Mouse (Mus musculus) c-Kit-positive CD71-positive TER-119-negative erythroid progenitor cells, embryonic 14.5 days (primary cell): ENCODE data around the gene Nxph4.

Source experiments
- DNase-seq: peaks from one replicate; pipeline ENCODE4 v3.0.0-alpha.2; 2013; ENCODE audit warnings: low read depth

Gene Nxph4

DNA sequence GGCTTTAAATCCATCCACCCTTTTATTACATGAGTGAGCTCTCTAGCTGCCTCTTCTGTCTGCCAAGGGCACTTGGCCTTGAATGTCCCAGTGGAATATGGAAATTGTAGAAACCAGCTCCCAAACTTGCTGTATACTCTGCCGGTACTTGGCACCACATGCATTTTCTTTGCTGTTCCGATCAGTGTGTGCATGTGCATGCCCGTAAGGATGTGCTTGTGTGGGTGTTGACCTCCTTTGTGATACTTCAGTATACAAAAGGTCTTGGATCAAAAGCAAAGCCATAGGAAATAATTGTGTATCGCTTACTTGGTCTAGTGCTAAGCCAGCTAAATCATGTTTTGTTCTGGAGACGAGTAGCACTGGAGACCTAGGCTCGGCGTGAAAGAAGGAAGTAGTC lies 45.5 kb downstream of the Nxph4 start:
- DNase-seq: no peak

DNA sequence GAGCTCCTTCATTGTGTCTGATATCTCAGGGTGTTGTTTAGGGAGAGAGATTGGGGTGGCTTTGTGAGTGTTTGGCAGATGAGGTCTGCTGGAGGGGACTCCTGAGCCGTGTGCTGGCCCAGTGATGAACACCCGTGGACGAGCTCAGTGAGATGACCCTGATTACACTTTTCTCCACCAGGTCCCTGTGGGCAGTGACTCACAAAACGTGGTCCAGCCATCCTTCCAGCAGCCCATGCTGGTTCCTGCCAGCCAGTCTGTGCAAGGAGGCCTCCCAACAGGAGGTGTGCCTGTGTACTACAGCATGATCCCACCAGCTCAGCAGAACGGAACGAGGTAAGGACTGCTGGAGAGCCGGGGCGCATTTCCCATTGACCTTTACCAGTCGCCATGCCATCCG lies 49.1 kb downstream of the Nxph4 start:
- DNase-seq: no peak

DNA sequence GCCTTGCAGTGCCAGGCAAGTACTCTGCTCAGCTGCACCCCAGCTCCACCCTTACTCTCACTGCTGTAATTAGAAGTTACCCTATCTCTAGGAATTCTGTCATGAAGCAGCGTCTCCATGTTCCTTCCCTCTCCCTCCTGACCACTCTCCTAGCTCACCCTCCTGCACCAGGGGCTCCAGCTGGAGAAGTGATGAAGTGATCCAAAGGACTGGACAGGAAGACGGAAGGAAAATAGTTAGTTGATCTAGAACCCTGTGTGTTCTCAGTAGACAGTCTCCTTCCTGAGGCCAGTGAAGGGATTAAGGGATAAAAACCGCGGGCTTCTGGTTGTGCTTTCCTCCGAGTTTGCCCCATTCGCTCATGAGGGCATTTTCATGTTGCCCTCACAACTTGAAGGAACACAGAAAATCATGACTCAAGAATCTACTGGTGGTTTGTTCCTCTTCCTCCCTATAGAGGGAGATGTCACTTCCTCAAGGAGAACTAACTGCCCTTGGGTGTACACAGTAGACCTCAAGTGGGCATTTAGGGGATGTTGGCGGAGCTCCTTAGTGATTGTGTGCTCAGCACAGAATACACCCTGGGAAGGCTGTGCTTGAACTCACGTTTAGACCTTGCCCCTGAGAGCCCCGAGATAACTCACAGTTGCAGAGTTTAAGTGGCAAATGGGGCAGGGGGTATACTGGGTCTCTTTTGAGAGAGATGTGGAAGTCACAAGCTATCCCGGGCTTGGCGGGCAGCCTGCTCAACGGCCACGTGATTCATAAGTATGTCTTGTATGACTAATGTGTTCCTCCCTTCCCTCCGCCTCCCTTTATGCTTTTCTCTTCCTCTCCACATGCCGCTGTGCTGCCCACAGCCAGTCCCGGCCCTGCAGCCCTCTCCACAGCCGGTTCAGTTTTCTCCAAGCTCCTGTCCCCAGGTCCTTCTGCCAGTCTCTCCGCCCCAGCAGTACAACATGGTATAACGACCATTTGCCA lies 53.2 kb downstream of the Nxph4 start:
- no peak for DNase-seq

DNA sequence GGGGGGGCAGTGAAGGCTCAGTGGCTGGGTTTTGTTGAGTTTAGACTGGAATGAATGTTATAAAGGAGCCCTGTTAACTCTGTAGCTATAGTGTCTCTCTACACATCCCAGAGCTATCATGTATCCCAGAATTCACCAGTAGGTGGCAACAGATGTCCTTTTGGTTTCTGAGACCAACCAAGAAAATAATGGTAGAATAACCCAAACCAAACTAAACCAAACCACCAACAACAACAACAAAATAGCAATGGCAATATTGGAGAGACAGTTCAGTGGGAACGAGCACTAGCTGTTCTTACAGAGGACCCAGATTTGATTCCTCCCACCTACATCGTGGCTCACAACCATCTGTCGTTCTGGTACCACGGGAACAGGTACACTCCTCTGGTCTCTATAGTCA lies 55.2 kb downstream of the Nxph4 start:
- DNase-seq: peak; percentile 20

DNA sequence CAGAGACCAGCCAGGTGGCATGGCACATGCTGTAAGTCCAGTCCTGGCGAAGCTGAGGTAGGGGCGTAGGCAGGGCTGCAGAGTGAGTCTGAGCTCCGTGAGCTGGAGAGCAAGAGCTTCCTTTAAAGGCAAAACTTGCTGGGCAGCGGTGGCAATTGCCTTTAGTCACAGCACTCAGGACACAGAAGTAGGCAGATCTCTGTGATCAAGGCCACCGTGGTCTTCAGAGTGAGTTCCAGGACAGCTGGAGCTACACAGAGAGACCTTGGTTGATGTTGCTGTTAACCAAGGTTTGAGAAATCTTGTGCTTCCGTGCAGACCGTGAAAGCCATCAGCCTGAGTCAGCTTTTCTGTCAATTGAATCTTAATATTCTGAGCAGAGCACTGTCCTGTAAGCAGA lies 57.1 kb downstream of the Nxph4 start:
- no peak for DNase-seq

DNA sequence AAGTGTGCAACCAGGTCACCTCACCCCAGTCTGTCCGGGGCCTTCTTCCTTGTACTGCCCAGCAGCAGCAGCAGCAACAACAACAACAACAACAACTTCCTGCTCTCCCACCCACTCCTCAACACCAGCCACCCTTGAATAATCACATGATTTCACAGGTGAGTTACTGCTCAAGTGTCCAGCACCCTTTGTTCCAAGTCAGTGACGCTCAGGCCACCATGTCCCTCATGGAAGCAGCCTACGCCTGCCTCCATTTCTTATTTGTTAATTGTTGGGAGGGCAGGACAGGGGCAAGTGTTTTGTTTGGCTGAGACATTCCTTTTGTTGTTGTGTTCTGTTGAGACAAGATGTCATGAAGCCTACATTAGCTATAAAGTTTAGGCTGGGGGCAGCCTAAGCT lies 57.8 kb downstream of the Nxph4 start:
- DNase-seq: no peak
